In genomic region chr11:5521266-5521515, GRCm38 (mm10) we compare ENCODE assay signal across 8 mouse cellular contexts. TPM values are rescaled to one million over a fixed set of nuclear protein-coding genes. Genes with fewer than 3 reads are reported as not detected.
DNase-seq lines count a peak whose midpoint lies in the region; ATAC-seq and TF ChIP-seq lines count a peak whose summit lies in the region.

No protein-coding gene starts in this region.

- H3K4me2 ChIP-seq in neural tube, embryonic 11.5 days (ENCODE audit: low read depth): peak overlapping the region; percentile 79
- peak overlapping the region; percentile 63 for H3K4me2 ChIP-seq in intestine, embryonic 14.5 days (ENCODE audit: low read length)
- peak overlapping the region; percentile 66 for H3K4me2 ChIP-seq in midbrain, postnatal 0 days (ENCODE audit: low read depth, low read length, poor library complexity, severe bottlenecking)

- peak; percentile 31; the same call in 1 of the 2 replicates for ATAC-seq in cerebellum, adult (ENCODE audit: insufficient number of reproducible peaks, low FRiP score, low TSS enrichment)
- ATAC-seq in neural tube, embryonic 11.5 days (ENCODE audit: insufficient read depth, low FRiP score, low TSS enrichment): peak; percentile 39
- no peak; the same call in 1 of the 2 replicates for ATAC-seq in intestine, embryonic 14.5 days (replicated peaks; ENCODE audit: low FRiP score, low TSS enrichment, low read depth)
- peak; percentile 62 for ATAC-seq in midbrain, postnatal 0 days (ENCODE audit: low FRiP score)

- peak overlapping the region; percentile 91 for H3K4me3 ChIP-seq in neural tube, embryonic 11.5 days (ENCODE audit: low read depth, low read length)
- H3K4me3 ChIP-seq in intestine, embryonic 14.5 days (ENCODE audit: low read depth, low read length): peak overlapping the region; percentile 93
- peak overlapping the region; percentile 95 for H3K4me3 ChIP-seq in midbrain, postnatal 0 days (ENCODE audit: low read depth, low read length)

- peak overlapping the region; percentile 79 for H3K27ac ChIP-seq in neural tube, embryonic 11.5 days (ENCODE audit: low read depth, low read length)
- H3K27ac ChIP-seq in intestine, embryonic 14.5 days (ENCODE audit: low read depth): peak overlapping the region; percentile 95
- H3K27ac ChIP-seq in midbrain, postnatal 0 days (ENCODE audit: low read depth, low read length): peak overlapping the region; percentile 95

- H3K36me3 ChIP-seq in neural tube, embryonic 11.5 days (ENCODE audit: control insufficient read depth, insufficient read depth, low read length): peaks cover 15% of the 10 kb centered on the region
- peaks cover 40% of the 10 kb centered on the region for H3K36me3 ChIP-seq in intestine, embryonic 14.5 days (ENCODE audit: control insufficient read depth, insufficient read depth, low read length)
- peaks cover 27% of the 10 kb centered on the region for H3K36me3 ChIP-seq in midbrain, postnatal 0 days (ENCODE audit: insufficient read depth, low read length)

- no peak for DNase-seq in cerebellum, adult 11 months
- DNase-seq in neural tube, embryonic 11.5 days (ENCODE audit: low spot score): no peak
- DNase-seq in neural tube, embryonic 10.5 days (ENCODE audit: extremely low spot score, low spot score): no peak
- no peak for DNase-seq in intestine, embryonic 14.5 days (ENCODE audit: low spot score)
- DNase-seq in midbrain, postnatal 0 days (ENCODE audit: low spot score): no peak
- no peak for DNase-seq in thymus, postnatal 14 days
- no peak for DNase-seq in cerebellum, postnatal 36 days

- 2% methylated on average over 13 of the region's 13 CpGs for WGBS in neural tube, embryonic 11.5 days
- WGBS in intestine, embryonic 14.5 days: 0% methylated on average over 13 of the region's 13 CpGs
- 0% methylated on average over 13 of the region's 13 CpGs for WGBS in midbrain, postnatal 0 days

- TF ChIP-seq CTCF in midbrain, postnatal 0 days (IDR thresholded peaks at IDR 0.05): no peak

- no peaks in the 10 kb centered on the region for H3K9me3 ChIP-seq in neural tube, embryonic 11.5 days (ENCODE audit: control insufficient read depth, low read length)
- H3K9me3 ChIP-seq in intestine, embryonic 14.5 days (ENCODE audit: control insufficient read depth, low read length): no peaks in the 10 kb centered on the region
- H3K9me3 ChIP-seq in midbrain, postnatal 0 days (ENCODE audit: low read length): no peaks in the 10 kb centered on the region

- H3K4me1 ChIP-seq in neural tube, embryonic 11.5 days (ENCODE audit: control insufficient read depth, insufficient read depth, low read length): peaks cover 9% of the 10 kb centered on the region
- peaks cover 10% of the 10 kb centered on the region for H3K4me1 ChIP-seq in intestine, embryonic 14.5 days (replicated peaks; ENCODE audit: control insufficient read depth, insufficient read depth, low read length)
- H3K4me1 ChIP-seq in midbrain, postnatal 0 days (ENCODE audit: insufficient read depth, low read length): peaks cover 7% of the 10 kb centered on the region; the same call in 1 of the 2 replicates

- H3K9ac ChIP-seq in neural tube, embryonic 11.5 days (ENCODE audit: low read length): peak overlapping the region; percentile 93
- H3K9ac ChIP-seq in intestine, embryonic 14.5 days (ENCODE audit: low read length): peak overlapping the region; percentile 99
- peak overlapping the region; percentile 100 for H3K9ac ChIP-seq in midbrain, postnatal 0 days (replicated peaks; ENCODE audit: low read length, poor library complexity, severe bottlenecking)

- no peaks in the 10 kb centered on the region for H3K27me3 ChIP-seq in neural tube, embryonic 11.5 days (ENCODE audit: control insufficient read depth, insufficient read depth, low read length)
- H3K27me3 ChIP-seq in intestine, embryonic 14.5 days (replicated peaks; ENCODE audit: control insufficient read depth, insufficient read depth, low read length): no peaks in the 10 kb centered on the region
- H3K27me3 ChIP-seq in midbrain, postnatal 0 days (ENCODE audit: insufficient read depth, low read length): no peaks in the 10 kb centered on the region

RNA-seq across cellular contexts. Expression of gene Xbp1, which starts 0.7 kb away (rescaled TPM):
- polyA plus RNA-seq in neural tube, embryonic 11.5 days (2014; fragmentation: Nextera tagmentation; extraction: Ambion mirVana): 150 and 165 TPM in 2 replicates
- 168 and 202 TPM in 2 replicates for polyA plus RNA-seq in intestine, embryonic 14.5 days (2014; fragmentation: Nextera tagmentation; extraction: Ambion mirVana)
- total RNA-seq in midbrain, postnatal 0 days (2014; rRNA removed): 120 and 124 TPM in 2 replicates
- 89.5 and 97.4 TPM in 2 replicates for polyA plus RNA-seq in midbrain, postnatal 0 days (2015; fragmentation: Nextera tagmentation; extraction: Ambion mirVana)

RNA-seq across cellular contexts. Expression of gene Ccdc117, which starts 20.8 kb away (rescaled TPM):
- 26.4 and 28.2 TPM in 2 replicates for polyA plus RNA-seq in neural tube, embryonic 11.5 days (2014; fragmentation: Nextera tagmentation; extraction: Ambion mirVana)
- 16.8 and 17.3 TPM in 2 replicates for polyA plus RNA-seq in intestine, embryonic 14.5 days (2014; fragmentation: Nextera tagmentation; extraction: Ambion mirVana)
- total RNA-seq in midbrain, postnatal 0 days (2014; rRNA removed): 8.2 and 13.0 TPM in 2 replicates
- 4.9 and 6.1 TPM in 2 replicates for polyA plus RNA-seq in midbrain, postnatal 0 days (2015; fragmentation: Nextera tagmentation; extraction: Ambion mirVana)

RNA-seq across cellular contexts. Expression of gene Ankrd36, which starts 48.3 kb away (rescaled TPM):
- polyA plus RNA-seq in neural tube, embryonic 11.5 days (2014; fragmentation: Nextera tagmentation; extraction: Ambion mirVana): not detected in 2 replicates
- polyA plus RNA-seq in intestine, embryonic 14.5 days (2014; fragmentation: Nextera tagmentation; extraction: Ambion mirVana): not detected in 2 replicates
- total RNA-seq in midbrain, postnatal 0 days (2014; rRNA removed): not detected in 2 replicates
- 0.11 TPM in 1 of 2 replicates, not detected in the other for polyA plus RNA-seq in midbrain, postnatal 0 days (2015; fragmentation: Nextera tagmentation; extraction: Ambion mirVana)
